Mouse (Mus musculus) ES-CJ7 (cell line): ENCODE data around the gene Abcc1.

ENCODE experiments used
- DNase-seq: peaks from one replicate; pipeline ENCODE4 v3.0.0; 2011; ENCODE audit warnings: low read depth, low spot score

The Abcc1 gene

DNA sequence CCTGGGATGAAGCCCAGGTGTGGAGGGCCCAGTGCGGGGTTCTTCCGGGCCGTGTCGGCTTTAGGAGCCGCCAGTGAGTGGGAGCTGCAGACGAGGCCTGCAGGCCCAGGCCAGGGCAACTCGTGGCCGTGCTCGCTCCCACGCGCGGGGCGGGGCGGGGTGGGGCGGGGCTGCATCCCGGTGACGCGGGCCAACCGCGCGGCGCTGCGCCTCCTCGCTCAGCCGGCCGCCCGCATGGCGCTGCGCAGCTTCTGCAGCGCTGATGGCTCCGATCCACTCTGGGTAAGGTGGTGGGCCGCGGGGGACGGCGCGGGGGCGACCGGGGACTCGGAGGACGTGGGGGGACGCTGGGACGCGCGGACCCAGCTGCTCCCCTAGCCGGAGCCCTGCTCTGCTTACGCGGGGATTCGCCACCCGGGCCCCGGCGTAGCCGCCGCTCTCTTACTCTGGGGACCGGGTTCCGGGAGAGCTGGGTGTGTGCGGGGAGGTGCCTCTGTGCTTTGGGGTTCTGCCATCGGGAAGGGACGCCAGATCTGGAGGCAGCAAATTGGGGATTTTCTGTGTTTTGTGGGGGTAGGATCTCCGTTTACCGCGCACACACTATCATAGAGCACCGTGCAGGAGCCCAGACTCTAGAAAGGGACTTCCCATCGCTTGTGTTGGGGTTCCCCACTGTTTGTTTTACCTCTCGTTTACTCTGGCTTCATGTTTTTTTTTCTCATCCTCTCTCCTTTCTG lies at the start of gene Abcc1:
Gene Abcc1, plus strand, starts transcription at position 197 of the 737 bp plus-strand sequence.
- DNase-seq, result peak; percentile 39

- no peak for DNase-seq
These were observed 48.4 kb upstream of the Abcc1 start for GRCm38 (mm10) chr16:14312914-14313313.

GRCm38 (mm10) chr16:14316884-14317876 lies 44.2 kb upstream of the Abcc1 start, which contains the start of gene Fopnl:
Gene Fopnl (minus strand): TSS chr16:14317405.
- peak; percentile 97 for DNase-seq

- no peak for DNase-seq
These were observed 41.7 kb upstream of the Abcc1 start for GRCm38 (mm10) chr16:14319681-14320080.

- DNase-seq, result no peak
These were observed 40.9 kb upstream of the Abcc1 start for GRCm38 (mm10) chr16:14320494-14320893.

DNA sequence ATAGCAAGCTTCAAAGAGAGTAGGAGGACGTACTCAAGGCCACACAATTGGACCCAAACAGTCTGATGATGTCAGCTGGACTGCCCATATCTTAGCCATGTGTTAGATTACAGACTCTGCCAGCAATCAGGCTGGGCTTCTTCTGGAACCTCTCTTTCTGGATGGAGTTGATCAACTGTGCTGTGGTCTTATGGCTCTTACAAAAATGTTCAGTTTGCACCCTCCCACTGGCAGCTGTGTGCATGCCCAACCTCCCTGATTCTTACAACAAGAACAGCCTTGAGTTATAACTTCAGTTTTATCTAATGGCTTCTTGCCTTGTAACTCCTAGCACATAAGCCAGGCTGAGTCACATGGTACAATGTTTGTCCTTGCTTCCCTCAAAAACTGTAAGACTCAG lies 33.2 kb upstream of the Abcc1 start:
- no peak for DNase-seq

DNA sequence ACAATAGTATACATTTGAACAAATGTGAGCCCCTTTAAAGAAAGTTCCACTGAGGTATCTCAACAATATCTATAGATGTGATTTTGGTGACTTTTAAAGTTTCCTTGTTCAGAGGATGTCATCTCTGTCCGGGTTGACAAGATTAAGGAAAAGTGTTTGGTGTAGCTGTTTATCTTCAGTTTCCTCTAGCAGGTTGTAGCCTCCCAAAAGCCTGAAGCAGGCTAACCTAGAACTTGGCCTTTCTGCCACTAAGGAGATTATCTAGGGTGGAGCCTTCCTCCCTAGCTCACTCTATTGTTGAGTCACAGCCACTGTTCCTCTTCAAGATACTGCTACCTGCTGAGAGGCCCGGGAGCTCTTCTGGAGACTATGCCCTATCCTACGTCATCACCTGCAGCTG lies 16.4 kb upstream of the Abcc1 start:
- DNase-seq, result no peak

GRCm38 (mm10) chr16:14351571-14351970 lies 9.8 kb upstream of the Abcc1 start:
- DNase-seq, result no peak

DNA sequence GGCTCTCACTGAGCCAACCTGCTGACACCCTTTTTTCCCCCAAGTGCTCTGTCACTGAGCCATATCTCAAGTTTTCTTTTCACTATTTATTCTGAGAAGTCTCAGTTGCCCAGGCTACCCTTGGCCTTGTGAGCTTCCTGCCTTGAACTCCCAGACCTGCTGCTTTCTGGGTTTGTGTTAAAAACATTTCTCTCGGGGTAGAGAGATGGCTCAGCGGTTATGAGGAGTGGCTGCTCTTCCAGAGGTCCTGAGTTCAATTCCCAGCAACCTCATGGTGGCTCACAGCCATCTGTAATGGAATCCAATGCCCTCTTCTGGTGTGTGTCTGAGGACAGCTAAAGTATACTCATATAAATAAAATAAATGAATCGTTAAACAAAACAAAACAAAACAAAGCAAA lies 9.1 kb upstream of the Abcc1 start:
- DNase-seq, result no peak

- peak; percentile 23 for DNase-seq
These were observed 8.7 kb upstream of the Abcc1 start for GRCm38 (mm10) chr16:14352663-14353062.

DNA sequence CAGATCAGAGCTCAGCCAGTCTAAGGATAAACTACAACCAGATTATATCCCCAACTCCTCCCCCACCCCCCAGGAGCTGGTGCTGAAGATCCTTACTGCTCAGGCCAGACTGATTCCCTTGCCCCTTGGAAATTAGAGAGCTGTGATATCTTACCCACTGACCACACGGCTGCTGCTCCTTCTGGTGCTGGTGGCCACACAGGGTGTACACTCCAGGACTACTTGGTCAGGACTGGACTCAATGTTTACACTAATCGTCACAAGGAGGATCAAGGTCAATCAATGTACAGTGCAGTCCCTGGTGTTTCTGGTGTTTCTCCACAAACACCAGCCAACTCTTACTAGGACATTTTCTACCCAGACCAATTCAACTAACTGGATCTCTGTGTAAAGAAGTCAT lies 3.5 kb upstream of the Abcc1 start:
- no peak for DNase-seq

GRCm38 (mm10) chr16:14358531-14358930 lies 2.8 kb upstream of the Abcc1 start:
- no peak for DNase-seq

DNA sequence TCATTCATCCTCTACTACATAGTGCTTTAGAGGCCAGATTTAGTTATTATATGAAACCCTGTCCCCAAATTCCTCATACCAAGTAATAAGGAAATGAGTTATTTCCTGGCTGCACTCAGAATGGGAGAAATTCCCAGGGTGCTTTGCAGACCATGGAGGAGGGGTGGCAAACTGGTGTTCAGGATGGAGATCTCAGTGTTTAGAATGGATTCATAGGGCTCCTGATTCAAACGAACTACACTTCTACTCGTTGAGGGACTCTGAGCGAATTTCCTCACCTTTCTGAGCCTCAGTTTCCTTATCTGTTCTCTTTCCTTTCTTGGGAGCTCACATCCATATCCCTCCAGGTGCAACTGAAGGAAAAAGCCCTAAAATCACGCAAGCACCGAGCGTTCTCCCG lies 427 bp upstream of the Abcc1 start:
- peak; percentile 32 for DNase-seq

GRCm38 (mm10) chr16:14362099-14362820 lies 902 bp downstream of the Abcc1 start:
- DNase-seq, result no peak

GRCm38 (mm10) chr16:14363496-14363895 lies 2.1 kb downstream of the Abcc1 start:
- DNase-seq, result no peak

DNA sequence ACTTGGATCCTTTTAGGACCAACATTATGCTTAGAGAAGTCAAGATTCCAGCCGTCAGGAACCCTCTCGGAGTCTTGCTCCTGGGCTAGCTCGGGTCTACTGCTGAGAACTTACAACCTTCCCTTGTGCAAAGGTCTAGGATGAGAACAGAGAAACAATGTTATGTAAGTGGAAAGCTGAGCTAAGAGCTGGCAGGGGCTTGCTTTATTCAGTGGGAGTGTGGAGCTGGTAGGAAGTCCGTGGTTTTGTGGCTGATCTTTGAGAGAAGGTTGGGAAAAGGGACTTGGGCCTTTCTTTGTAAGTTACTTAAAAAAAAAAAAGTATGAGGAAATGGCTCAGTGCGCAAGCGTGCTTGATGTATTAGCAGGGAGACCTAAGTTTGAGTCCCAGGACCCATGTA lies 2.7 kb downstream of the Abcc1 start:
- DNase-seq, result no peak

GRCm38 (mm10) chr16:14365457-14365856 lies 4.1 kb downstream of the Abcc1 start:
- no peak for DNase-seq

DNA sequence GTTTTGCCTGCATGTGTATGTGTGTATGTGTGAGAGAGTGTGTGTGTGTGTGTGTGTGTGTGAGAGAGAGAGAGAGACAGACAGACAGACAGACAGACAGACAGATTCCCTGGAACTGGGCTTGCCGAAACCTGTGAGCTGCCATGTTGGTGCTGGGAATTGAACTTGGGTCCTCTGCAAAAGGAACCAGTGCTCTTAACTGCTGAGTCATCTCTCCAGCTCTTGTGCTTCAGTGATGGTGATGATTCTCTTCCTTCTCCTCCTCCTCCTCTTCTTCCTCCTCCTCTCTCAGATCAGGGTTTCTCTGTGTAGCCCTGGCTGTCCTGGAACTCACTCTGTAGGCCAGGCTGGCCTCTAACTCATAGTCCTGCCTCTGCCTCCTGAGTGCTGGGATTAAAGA lies 4.7 kb downstream of the Abcc1 start:
- DNase-seq, result no peak

GRCm38 (mm10) chr16:14371367-14371766 lies 10.0 kb downstream of the Abcc1 start:
- no peak for DNase-seq

GRCm38 (mm10) chr16:14372382-14372781 lies 11.0 kb downstream of the Abcc1 start:
- no peak for DNase-seq

GRCm38 (mm10) chr16:14372817-14373301 lies 11.5 kb downstream of the Abcc1 start:
- DNase-seq, result no peak

DNA sequence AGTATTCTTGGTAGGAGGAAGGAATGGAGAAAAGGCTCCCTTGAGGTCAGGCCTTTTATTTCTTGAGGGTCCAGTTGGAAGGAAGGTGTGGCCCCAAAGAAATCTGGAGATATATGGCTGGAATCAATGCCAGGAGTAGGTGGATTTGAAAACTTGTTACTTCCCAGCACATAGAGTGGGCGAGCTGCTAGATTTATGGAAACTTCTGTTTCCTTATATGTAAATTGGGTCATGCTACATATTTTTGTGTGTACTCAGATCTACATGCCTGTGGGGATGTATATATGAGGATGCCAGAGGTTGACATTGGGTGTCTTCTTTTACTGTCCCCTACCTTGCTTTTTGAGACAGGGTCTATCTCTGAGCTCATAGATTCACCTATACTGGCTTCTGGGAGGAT lies 14.6 kb downstream of the Abcc1 start:
- no peak for DNase-seq
